Mouse (Mus musculus) 3134 (cell line): ENCODE measurements around the gene Cenpb.

Source experiments
- DNase-seq: peaks from one replicate; pipeline ENCODE4 v3.0.0-alpha.2; 2011; ENCODE audit warnings: low spot score; ENCODE audit not compliant: insufficient read length; ENCODE audit errors: extremely low read depth

The Cenpb gene

GRCm38 (mm10) chr2:131168914-131169313 lies 11.0 kb downstream of the Cenpb start:
- no peak for DNase-seq

- no peak for DNase-seq
Measured at GRCm38 (mm10) chr2:131167984-131168383, 11.9 kb downstream of the Cenpb start.

GRCm38 (mm10) chr2:131166172-131166571 lies 13.7 kb downstream of the Cenpb start:
- no peak for DNase-seq

- no peak for DNase-seq
Measured at GRCm38 (mm10) chr2:131163924-131164323, 15.9 kb downstream of the Cenpb start.

- DNase-seq, result no peak
Measured at GRCm38 (mm10) chr2:131160671-131161111, 19.2 kb downstream of the Cenpb start.

- DNase-seq, result peak; percentile 97
Measured at GRCm38 (mm10) chr2:131159938-131160581, 19.8 kb downstream of the Cenpb start, which contains the start of gene 1700037H04Rik. Gene 1700037H04Rik, minus strand, starts transcription at chr2:131160081.

GRCm38 (mm10) chr2:131159491-131159910 lies 20.4 kb downstream of the Cenpb start:
- no peak for DNase-seq

GRCm38 (mm10) chr2:131156987-131157386 lies 22.9 kb downstream of the Cenpb start:
- no peak for DNase-seq

- no peak for DNase-seq
Measured at GRCm38 (mm10) chr2:131154036-131154435, 25.8 kb downstream of the Cenpb start.

GRCm38 (mm10) chr2:131152166-131152730 lies 27.6 kb downstream of the Cenpb start:
- DNase-seq, result no peak

- DNase-seq, result no peak
Measured at GRCm38 (mm10) chr2:131149254-131149578, 30.7 kb downstream of the Cenpb start.

GRCm38 (mm10) chr2:131148353-131149253 lies 31.3 kb downstream of the Cenpb start:
- no peak for DNase-seq

GRCm38 (mm10) chr2:131147043-131147365 lies 32.9 kb downstream of the Cenpb start:
- no peak for DNase-seq

GRCm38 (mm10) chr2:131146193-131147042 lies 33.4 kb downstream of the Cenpb start:
- no peak for DNase-seq

- no peak for DNase-seq
Measured at GRCm38 (mm10) chr2:131145536-131145935, 34.3 kb downstream of the Cenpb start.

GRCm38 (mm10) chr2:131145121-131145520 lies 34.7 kb downstream of the Cenpb start:
- no peak for DNase-seq

- no peak for DNase-seq
Measured at GRCm38 (mm10) chr2:131143007-131143780, 36.7 kb downstream of the Cenpb start.

- DNase-seq, result peak; percentile 61
Measured at GRCm38 (mm10) chr2:131142592-131142991, 37.3 kb downstream of the Cenpb start.

- no peak for DNase-seq
Measured at GRCm38 (mm10) chr2:131141336-131141986, 38.4 kb downstream of the Cenpb start.

- DNase-seq, result no peak
Measured at GRCm38 (mm10) chr2:131140533-131140905, 39.3 kb downstream of the Cenpb start.
